Mouse (Mus musculus) cortical plate, adult 2 months (tissue): ENCODE results near the gene Rufy3.

Experiments
- CTCF ChIP-seq: fragments of 200-500 bp; IDR thresholded peaks from 2 replicates; pipeline ENCODE4 v1.5.1; 2011; ENCODE audit warnings: mild to moderate bottlenecking, control low read depth, low read length; ENCODE audit not compliant: insufficient read depth; ENCODE audit errors: extremely low read depth
- POLR2A ChIP-seq: fragments of 200-500 bp; IDR thresholded peaks from 2 replicates; pipeline ENCODE4 v1.6.1; 2011; ENCODE audit warnings: mild to moderate bottlenecking, low read length, control low read depth; ENCODE audit not compliant: insufficient read depth; ENCODE audit errors: extremely low read depth

DNA sequence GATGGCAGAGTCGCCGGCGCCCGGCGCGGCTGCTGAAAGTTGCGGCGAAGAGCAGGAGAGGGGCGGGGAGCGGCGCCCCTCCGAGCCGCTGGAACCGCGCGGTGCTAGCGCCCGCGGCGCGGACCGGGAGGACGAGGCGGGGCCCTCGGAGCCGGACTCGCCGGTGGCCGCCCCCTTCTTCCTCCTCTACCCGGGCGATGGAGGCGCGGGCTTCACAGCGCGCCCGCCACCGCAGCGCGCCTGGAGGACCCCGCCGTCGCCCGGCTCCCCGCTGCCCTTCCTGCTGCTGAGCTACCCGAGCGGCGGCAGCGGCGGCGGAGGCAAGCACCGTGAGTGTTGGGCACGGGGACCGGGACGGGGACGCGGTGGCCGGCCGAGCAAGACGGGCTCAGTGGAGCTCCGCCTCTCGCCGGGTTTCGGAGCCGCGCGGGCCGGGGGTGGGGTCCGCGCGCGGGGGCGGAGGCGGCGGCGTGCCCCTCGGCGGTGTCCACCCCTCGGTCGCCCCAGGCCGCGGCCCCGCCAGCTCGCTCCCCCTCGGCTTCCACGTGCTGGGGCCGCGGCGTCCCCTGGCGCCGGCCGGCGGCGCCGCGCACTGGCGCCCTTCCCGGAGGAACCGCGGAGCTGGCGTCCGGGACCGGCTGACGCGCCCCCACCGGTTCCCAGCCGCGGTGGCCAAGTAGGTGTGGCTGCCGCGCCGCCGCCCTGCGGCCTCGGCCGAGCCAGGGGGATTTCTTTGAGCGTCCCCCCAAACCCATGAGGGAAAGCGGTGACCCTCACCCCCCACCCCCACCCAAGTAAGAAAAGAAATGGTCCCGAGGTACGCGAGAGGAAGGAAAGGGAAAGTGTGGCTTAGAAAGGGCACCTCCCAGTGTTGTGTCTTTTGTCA is 551 bp downstream of the Rufy3 start:
- TF ChIP-seq CTCF (no peak), POLR2A (no peak)
